12 mouse cellular contexts compared by ENCODE assay signal in genomic region chr15:103519386-103520378, GRCm38 (mm10). TPM values are rescaled to one million over a fixed set of nuclear protein-coding genes. Genes with fewer than 3 reads are reported as not detected.
DNase-seq lines count a peak whose midpoint lies in the region; ATAC-seq lines count a peak whose summit lies in the region.
"Had no signal": no experiment of that assay in that cellular context is flagged by ENCODE, and none has a peak within 500 bp of the region (broad histone marks: within the 10 kb centered on the region; RNA-seq: fewer than 3 reads in every experiment).

No protein-coding gene starts in this region.

- DNase-seq in kidney, postnatal 25 days = no peak
- DNase-seq in embryonic facial prominence, embryonic 14.5 days (ENCODE audit: low spot score) = peak; percentile 56
- no peak for DNase-seq in testis, postnatal 14 days (ENCODE audit: low spot score)
- DNase-seq in left cerebral cortex, adult 18-20 months (ENCODE audit: low spot score in 2 of 2) = no peak
- DNase-seq in B cell, adult 2 months = no peak
- DNase-seq: gastrocnemius, postnatal 36 days; liver, embryonic 13.5 days had no signal

- H3K4me1 ChIP-seq in kidney, embryonic 14.5 days (ENCODE audit: control insufficient read depth, insufficient read depth, low read length) = 0 out of 2 replicates have a peak, but pooled peaks cover 2% of the 10 kb centered on the region
- peaks cover 24% of the 10 kb centered on the region for H3K4me1 ChIP-seq in embryonic facial prominence, embryonic 14.5 days (ENCODE audit: control insufficient read depth, insufficient read depth, low read length)
- H3K4me1 ChIP-seq in hindbrain, embryonic 16.5 days (ENCODE audit: control insufficient read depth, insufficient read depth, low read depth, low read length) = peaks cover 50% of the 10 kb centered on the region
- peaks cover 25% of the 10 kb centered on the region for H3K4me1 ChIP-seq in neural tube, embryonic 14.5 days (ENCODE audit: control insufficient read depth, insufficient read depth, low read length)

- H3K36me3 ChIP-seq in kidney, embryonic 14.5 days (ENCODE audit: control insufficient read depth, insufficient read depth, low read length) = no peaks in the 10 kb centered on the region
- H3K36me3 ChIP-seq in embryonic facial prominence, embryonic 14.5 days (ENCODE audit: control insufficient read depth, insufficient read depth, low read length) = no peaks in the 10 kb centered on the region
- H3K36me3 ChIP-seq in hindbrain, embryonic 16.5 days (ENCODE audit: control insufficient read depth, insufficient read depth, low read length) = peaks cover 14% of the 10 kb centered on the region
- H3K36me3 ChIP-seq in neural tube, embryonic 14.5 days (ENCODE audit: control insufficient read depth, insufficient read depth, low read length) = peaks cover 11% of the 10 kb centered on the region; the same call in 1 of the 2 replicates
- H3K36me3 ChIP-seq: liver, embryonic 13.5 days had no signal

- H3K4me2 ChIP-seq in kidney, embryonic 14.5 days (replicated peaks; ENCODE audit: low read depth, low read length) = no peak overlapping the region
- H3K4me2 ChIP-seq in embryonic facial prominence, embryonic 14.5 days (ENCODE audit: low read depth, low read length) = no peak overlapping the region
- H3K4me2 ChIP-seq in hindbrain, embryonic 16.5 days (ENCODE audit: low read length) = peak overlapping the region; percentile 28
- peak overlapping the region; percentile 26; the same call in 1 of the 2 replicates for H3K4me2 ChIP-seq in neural tube, embryonic 14.5 days (ENCODE audit: low read depth, low read length)
- H3K4me2 ChIP-seq: liver, embryonic 13.5 days had no signal

- 31% methylated on average over 4 of the region's 4 CpGs for WGBS in kidney, embryonic 14.5 days
- 23% methylated on average over 4 of the region's 4 CpGs for WGBS in embryonic facial prominence, embryonic 14.5 days
- WGBS in hindbrain, embryonic 16.5 days = 12% methylated on average over 4 of the region's 4 CpGs
- 17% methylated on average over 4 of the region's 4 CpGs for WGBS in neural tube, embryonic 14.5 days

- 0 out of 2 replicates have a peak, but pooled peaks have one; percentile 18 for ATAC-seq in kidney, embryonic 14.5 days (ENCODE audit: low FRiP score, low TSS enrichment)
- ATAC-seq in embryonic facial prominence, embryonic 14.5 days (ENCODE audit: low read depth) = peak; percentile 67; the same call in 1 of the 2 replicates
- ATAC-seq in hindbrain, embryonic 16.5 days = peak; percentile 56
- ATAC-seq in neural tube, embryonic 14.5 days (ENCODE audit: low read depth) = peak; percentile 71
- ATAC-seq: inflammation-experienced regulatory T-cells, adult 6 months had no signal

- H3K27me3 ChIP-seq in kidney, embryonic 14.5 days (ENCODE audit: control insufficient read depth, insufficient read depth, low read length) = no peaks in the 10 kb centered on the region
- H3K27me3 ChIP-seq in embryonic facial prominence, embryonic 14.5 days (replicated peaks; ENCODE audit: control insufficient read depth, insufficient read depth, low read length) = no peaks in the 10 kb centered on the region
- H3K27me3 ChIP-seq in hindbrain, embryonic 16.5 days (replicated peaks; ENCODE audit: control insufficient read depth, insufficient read depth, low read length) = no peaks in the 10 kb centered on the region
- no peaks in the 10 kb centered on the region for H3K27me3 ChIP-seq in neural tube, embryonic 14.5 days (ENCODE audit: control insufficient read depth, insufficient read depth, low read length)
- H3K27me3 ChIP-seq: liver, embryonic 13.5 days had no signal

- H3K4me3 ChIP-seq in kidney, embryonic 14.5 days (ENCODE audit: low read length) = no peak overlapping the region
- H3K4me3 ChIP-seq in embryonic facial prominence, embryonic 14.5 days (ENCODE audit: low read depth, low read length) = no peak overlapping the region
- no peak overlapping the region for H3K4me3 ChIP-seq in hindbrain, embryonic 16.5 days (ENCODE audit: low read length)
- H3K4me3 ChIP-seq in neural tube, embryonic 14.5 days (ENCODE audit: low read depth, low read length) = no peak overlapping the region
- H3K4me3 ChIP-seq: liver, embryonic 13.5 days had no signal

- H3K9me3 ChIP-seq in kidney, embryonic 14.5 days (ENCODE audit: control insufficient read depth, low read length) = no peaks in the 10 kb centered on the region
- no peaks in the 10 kb centered on the region for H3K9me3 ChIP-seq in embryonic facial prominence, embryonic 14.5 days (ENCODE audit: control insufficient read depth, low read length)
- no peaks in the 10 kb centered on the region for H3K9me3 ChIP-seq in hindbrain, embryonic 16.5 days (ENCODE audit: control insufficient read depth, low read length)
- H3K9me3 ChIP-seq in neural tube, embryonic 14.5 days (ENCODE audit: control insufficient read depth, low read length) = no peaks in the 10 kb centered on the region
- H3K9me3 ChIP-seq: liver, embryonic 13.5 days had no signal

- H3K9ac ChIP-seq in kidney, embryonic 14.5 days (ENCODE audit: low read depth, low read length) = no peak overlapping the region
- H3K9ac ChIP-seq in embryonic facial prominence, embryonic 14.5 days (ENCODE audit: low read depth, low read length) = no peak overlapping the region
- peak overlapping the region; percentile 37; the same call in 1 of the 2 replicates for H3K9ac ChIP-seq in hindbrain, embryonic 16.5 days (ENCODE audit: low read depth, low read length)
- H3K9ac ChIP-seq in neural tube, embryonic 14.5 days (replicated peaks; ENCODE audit: low read depth, low read length) = peak overlapping the region; percentile 32; the same call in 1 of the 2 replicates
- H3K9ac ChIP-seq: liver, embryonic 13.5 days had no signal

- no peak overlapping the region for H3K27ac ChIP-seq in kidney, embryonic 14.5 days (ENCODE audit: low read depth, low read length)
- H3K27ac ChIP-seq in embryonic facial prominence, embryonic 14.5 days (replicated peaks; ENCODE audit: low read depth, low read length) = peak overlapping the region; percentile 40; the same call in 1 of the 2 replicates
- peak overlapping the region; percentile 83 for H3K27ac ChIP-seq in hindbrain, embryonic 16.5 days (ENCODE audit: low read depth, low read length)
- peak overlapping the region; percentile 93 for H3K27ac ChIP-seq in neural tube, embryonic 14.5 days (ENCODE audit: low read depth, low read length)
- H3K27ac ChIP-seq: liver, embryonic 13.5 days had no signal

RNA-seq across cellular contexts. Expression of gene Pde1b, which starts 16.8 kb away (rescaled TPM):
- polyA plus RNA-seq in kidney, embryonic 14.5 days (2014; fragmentation: Nextera tagmentation; extraction: Ambion mirVana) = 3.1 and 4.9 TPM in 2 replicates
- polyA plus RNA-seq in embryonic facial prominence, embryonic 14.5 days (2014; fragmentation: Nextera tagmentation; extraction: Ambion mirVana) = 6.1 and 7.2 TPM in 2 replicates
- 89.3 and 91.0 TPM in 2 replicates for polyA plus RNA-seq in hindbrain, embryonic 16.5 days (2015; fragmentation: Nextera tagmentation; extraction: Ambion mirVana)
- polyA plus RNA-seq in neural tube, embryonic 14.5 days (2014; fragmentation: Nextera tagmentation; extraction: Ambion mirVana) = 99.0 and 99.6 TPM in 2 replicates
- total RNA-seq in left cerebral cortex, adult 18-20 months (2021) = 100 to 1,000 TPM; 181 to 227 TPM

RNA-seq across cellular contexts. Expression of gene Ppp1r1a, which starts 18.1 kb away (rescaled TPM):
- 19.2 and 21.2 TPM in 2 replicates for polyA plus RNA-seq in kidney, embryonic 14.5 days (2014; fragmentation: Nextera tagmentation; extraction: Ambion mirVana)
- 16.7 and 18.1 TPM in 2 replicates for polyA plus RNA-seq in embryonic facial prominence, embryonic 14.5 days (2014; fragmentation: Nextera tagmentation; extraction: Ambion mirVana)
- polyA plus RNA-seq in hindbrain, embryonic 16.5 days (2015; fragmentation: Nextera tagmentation; extraction: Ambion mirVana) = 143 and 161 TPM in 2 replicates
- 98.6 and 110 TPM in 2 replicates for polyA plus RNA-seq in neural tube, embryonic 14.5 days (2014; fragmentation: Nextera tagmentation; extraction: Ambion mirVana)
- 100 to 1,000 TPM; 133 to 147 TPM for total RNA-seq in left cerebral cortex, adult 18-20 months (2021)
- total RNA-seq: megakaryocyte progenitor cell, adult 5-6 weeks had no signal

RNA-seq across cellular contexts. Expression of gene Glycam1, which starts 45.2 kb away (rescaled TPM):
- polyA plus RNA-seq in kidney, embryonic 14.5 days (2014; fragmentation: Nextera tagmentation; extraction: Ambion mirVana) = not detected in 2 replicates
- polyA plus RNA-seq in embryonic facial prominence, embryonic 14.5 days (2014; fragmentation: Nextera tagmentation; extraction: Ambion mirVana) = not detected in 2 replicates
- polyA plus RNA-seq in hindbrain, embryonic 16.5 days (2015; fragmentation: Nextera tagmentation; extraction: Ambion mirVana) = not detected in 2 replicates
- polyA plus RNA-seq in neural tube, embryonic 14.5 days (2014; fragmentation: Nextera tagmentation; extraction: Ambion mirVana) = not detected in 2 replicates
- total RNA-seq in left cerebral cortex, adult 18-20 months (2021) = not detected
- total RNA-seq: gastrocnemius, postnatal 36 days; megakaryocyte progenitor cell, adult 5-6 weeks had no signal
- polyA plus RNA-seq: inflammation-experienced regulatory T-cells, adult 6 months; liver, embryonic 13.5 days had no signal

Comparison
In these comparisons a context has a peak if more than half of its experiments do, and no peak if none do; other contexts are left out.
1. ATAC-seq: peak in every context shown above with its lines; median percentile 71 in neural tube, embryonic 14.5 days; 67 in embryonic facial prominence, embryonic 14.5 days; 56 in hindbrain, embryonic 16.5 days; 18 in kidney, embryonic 14.5 days.
2. H3K4me2 ChIP-seq: peak in hindbrain, embryonic 16.5 days (single experiment) and neural tube, embryonic 14.5 days (single experiment); none in kidney, embryonic 14.5 days (single experiment) and embryonic facial prominence, embryonic 14.5 days (single experiment).
3. H3K9ac ChIP-seq: peak in hindbrain, embryonic 16.5 days (single experiment) and neural tube, embryonic 14.5 days (single experiment); none in kidney, embryonic 14.5 days (single experiment) and embryonic facial prominence, embryonic 14.5 days (single experiment).
4. RNA of gene Pde1b, which starts 16.8 kb away (polyA plus RNA-seq): 99.0 to 99.6 TPM in neural tube, embryonic 14.5 days and 89.3 to 91.0 TPM in hindbrain, embryonic 16.5 days; 6.1 to 7.2 TPM in embryonic facial prominence, embryonic 14.5 days and 3.1 to 4.9 TPM in kidney, embryonic 14.5 days; every median in the first group is over 10 times any median in the second.